Mouse (Mus musculus): ENCODE data around the gene Slc25a11.

GRCm38 (mm10) chr11:70688372-70688771 lies 41.1 kb upstream of the Slc25a11 start:
- no peak for TF ChIP-seq POLR2A (IDR thresholded peaks at IDR 0.05; ENCODE audit: borderline replicate concordance, insufficient read depth, low read length)
- no peak for TF ChIP-seq CTCF (IDR thresholded peaks at IDR 0.05; ENCODE audit: borderline replicate concordance, insufficient read depth, low read depth, low read length)
